Mouse (Mus musculus) G1E-ER4 (cell line): ENCODE results near the gene Plxdc2. TPM values are rescaled to one million over a fixed set of nuclear protein-coding genes. Genes with fewer than 3 reads are reported as not detected.

Experiments
- GATA1 ChIP-seq: IDR thresholded peaks from one replicate; pipeline ENCODE4 v1.8.0; 2012; ENCODE audit warnings: low read length, inconsistent platforms
- polyA plus RNA-seq: library from polyadenylated mRNA; stranded (reverse); fragments of >175 nt; gene quantifications from 2 replicates; pipeline ENCODE4 v1.2.3, GENCODE M21; 2012

The Plxdc2 gene
- polyA plus RNA-seq, 1 experiment = not detected

DNA sequence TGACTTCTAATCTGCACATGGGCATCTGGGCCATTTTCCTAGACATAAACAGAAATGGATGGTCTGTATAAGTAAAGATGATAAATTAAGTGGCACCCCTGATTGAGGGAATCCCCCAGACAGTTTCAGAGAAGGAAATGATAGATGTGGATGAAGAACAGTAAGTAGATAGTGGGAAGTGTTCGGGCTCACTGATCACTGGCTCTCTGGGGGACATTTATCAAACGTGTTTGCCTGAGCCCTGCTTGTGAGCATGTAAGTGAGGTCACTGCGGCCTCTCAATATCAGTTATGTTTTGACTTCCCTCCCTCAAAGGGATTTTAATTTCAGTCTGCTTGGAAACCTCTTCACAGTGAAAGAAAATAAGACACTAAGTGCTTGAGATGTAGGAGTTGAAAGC lies 387.5 kb downstream of the Plxdc2 start:
- no peak for TF ChIP-seq GATA1

DNA sequence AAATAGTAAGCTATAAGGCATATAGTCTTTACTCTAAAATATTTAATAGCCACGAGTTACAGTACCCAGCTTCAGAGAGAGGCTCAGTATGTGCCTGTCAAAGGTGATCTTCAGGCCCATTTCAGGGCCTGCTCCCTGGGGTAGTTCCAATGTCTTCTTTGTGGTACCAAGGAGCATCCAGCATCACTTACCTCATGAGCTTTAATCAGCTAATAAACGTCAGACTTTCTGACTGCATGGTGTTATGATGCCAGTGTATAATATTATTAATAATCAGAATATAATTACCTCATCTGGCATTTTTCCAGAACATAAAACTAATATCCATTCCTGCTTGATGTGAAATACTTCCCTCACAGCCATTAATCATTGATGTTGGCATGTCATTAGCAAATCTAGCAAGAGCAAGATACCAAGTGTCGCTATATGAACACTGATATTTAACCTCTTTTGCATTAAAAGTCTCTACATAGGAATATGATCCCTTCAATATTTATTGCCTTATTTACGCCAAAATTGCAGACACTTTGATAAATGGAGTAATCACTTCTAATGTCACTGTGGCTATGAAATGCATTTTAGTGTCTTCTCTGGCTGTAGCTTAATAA lies 393.3 kb downstream of the Plxdc2 start:
- no peak for TF ChIP-seq GATA1

DNA sequence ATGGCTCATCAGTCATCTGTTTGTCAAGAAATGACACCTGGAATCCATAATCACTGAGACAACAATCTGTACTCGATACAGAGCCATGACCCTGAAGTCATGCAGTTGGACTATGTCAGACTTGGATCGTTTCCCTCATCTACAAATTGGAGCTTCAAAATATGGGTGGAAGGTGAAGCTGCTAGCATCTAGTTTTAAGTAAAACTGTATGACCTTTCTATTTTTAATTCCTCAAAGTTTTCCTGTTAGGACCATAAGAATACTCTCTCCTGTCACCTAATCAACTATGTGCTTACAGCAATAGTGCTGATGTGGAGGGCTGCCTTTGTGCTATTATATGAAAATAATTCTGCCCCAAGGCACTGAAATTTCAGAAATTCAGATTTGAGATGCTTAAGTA lies 401.1 kb downstream of the Plxdc2 start:
- TF ChIP-seq GATA1 = no peak

DNA sequence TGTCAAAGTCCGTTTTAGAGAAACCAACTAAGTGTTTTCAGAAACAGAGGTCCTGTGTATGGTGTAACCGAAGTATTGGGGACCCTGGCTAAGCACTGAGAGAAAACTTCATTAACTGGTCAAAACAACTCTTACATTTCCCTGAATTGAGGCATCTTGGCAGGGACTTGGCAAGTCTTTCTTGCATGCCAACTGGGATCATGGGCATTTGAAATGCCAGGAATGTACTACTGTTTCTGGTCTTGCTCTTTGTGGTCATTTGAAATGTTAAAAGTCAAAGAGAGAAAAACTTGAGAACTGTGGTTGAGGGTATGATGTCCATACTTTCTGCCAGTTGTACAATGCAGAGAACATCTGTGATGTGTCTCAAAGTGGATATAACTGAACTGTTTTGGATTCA lies 403.7 kb downstream of the Plxdc2 start:
- TF ChIP-seq GATA1 = no peak

DNA sequence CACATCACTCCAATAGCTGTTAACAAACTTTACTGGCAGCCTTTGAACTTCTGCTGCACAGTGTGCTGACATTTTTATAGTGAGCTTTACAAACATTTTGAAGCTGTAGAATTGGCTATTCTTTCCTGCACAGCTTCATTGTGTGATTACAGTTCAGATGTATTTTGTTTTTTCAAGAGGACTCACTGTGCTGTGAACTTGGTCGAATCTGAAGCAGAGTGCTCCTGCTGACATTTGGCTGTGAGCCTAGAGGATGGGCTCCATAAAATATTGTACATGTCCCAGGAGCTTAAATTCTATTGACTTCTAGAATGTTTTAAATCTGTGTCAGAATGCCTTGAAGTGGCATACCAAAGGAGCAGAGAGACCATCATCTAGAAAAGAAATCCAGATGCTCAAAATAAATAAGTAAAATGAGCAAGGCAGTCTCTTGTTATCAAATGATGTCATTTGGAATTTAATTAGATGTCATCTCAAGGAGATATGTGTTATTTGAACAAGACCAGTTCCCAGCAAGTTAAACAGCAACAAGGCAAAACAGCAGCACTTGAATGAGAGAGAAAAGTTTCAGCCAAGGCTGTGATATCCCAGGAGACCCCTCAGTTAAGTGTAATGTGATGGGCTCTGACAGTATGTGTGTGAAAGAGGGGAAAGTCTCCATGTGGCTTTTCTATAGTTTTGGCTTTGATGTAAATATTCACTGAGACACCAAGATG lies 417.5 kb downstream of the Plxdc2 start:
- TF ChIP-seq GATA1 = no peak

DNA sequence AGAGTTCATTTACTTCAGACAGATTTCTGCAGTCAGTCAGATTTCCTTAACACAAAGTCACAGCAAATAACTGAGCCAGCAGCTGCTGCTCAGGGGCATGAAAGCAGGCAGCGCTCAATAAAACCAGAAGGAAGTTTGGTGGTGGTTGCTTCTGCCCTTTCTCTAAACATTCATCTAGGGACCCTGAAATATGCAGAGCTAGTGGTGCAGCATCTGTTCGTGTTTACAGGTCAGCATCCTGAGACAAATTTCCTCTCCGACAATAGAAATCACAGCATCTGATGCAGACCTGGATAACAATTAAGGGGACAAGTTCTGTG lies 418.0 kb downstream of the Plxdc2 start:
- TF ChIP-seq GATA1 = no peak

DNA sequence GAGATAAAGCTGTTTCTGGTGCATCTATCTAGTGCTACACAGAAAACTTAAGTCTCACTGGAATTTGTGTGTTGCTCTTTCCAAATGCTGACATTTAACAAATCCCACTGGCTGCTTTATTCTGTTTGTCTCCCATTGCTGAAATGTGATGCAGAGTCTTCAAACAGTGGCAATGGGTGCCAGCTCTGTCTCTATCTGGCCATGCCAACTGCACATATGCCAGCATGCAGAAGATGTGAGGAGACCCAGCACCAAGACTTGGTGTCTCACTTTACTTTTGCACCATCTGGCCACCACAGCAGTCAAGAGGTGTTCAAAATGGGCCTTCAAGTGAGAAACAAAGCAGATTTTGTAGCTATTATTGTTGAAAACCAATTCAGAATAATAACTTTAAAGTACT lies 439.2 kb downstream of the Plxdc2 start:
- no peak for TF ChIP-seq GATA1
